Mouse (Mus musculus) G1E-ER4 (cell line): ENCODE measurements around the gene Dock11. TPM values are rescaled to one million over a fixed set of nuclear protein-coding genes. Genes with fewer than 3 reads are reported as not detected.

ENCODE experiments used
- GATA1 ChIP-seq: IDR thresholded peaks from one replicate; pipeline ENCODE4 v1.8.0; 2012; ENCODE audit warnings: low read length, inconsistent platforms
- polyA plus RNA-seq: library from polyadenylated mRNA; stranded (reverse); fragments of >175 nt; gene quantifications from 2 replicates; pipeline ENCODE4 v1.2.3, GENCODE M21; 2012

The Dock11 gene
- polyA plus RNA-seq = not detected in 2 replicates

DNA sequence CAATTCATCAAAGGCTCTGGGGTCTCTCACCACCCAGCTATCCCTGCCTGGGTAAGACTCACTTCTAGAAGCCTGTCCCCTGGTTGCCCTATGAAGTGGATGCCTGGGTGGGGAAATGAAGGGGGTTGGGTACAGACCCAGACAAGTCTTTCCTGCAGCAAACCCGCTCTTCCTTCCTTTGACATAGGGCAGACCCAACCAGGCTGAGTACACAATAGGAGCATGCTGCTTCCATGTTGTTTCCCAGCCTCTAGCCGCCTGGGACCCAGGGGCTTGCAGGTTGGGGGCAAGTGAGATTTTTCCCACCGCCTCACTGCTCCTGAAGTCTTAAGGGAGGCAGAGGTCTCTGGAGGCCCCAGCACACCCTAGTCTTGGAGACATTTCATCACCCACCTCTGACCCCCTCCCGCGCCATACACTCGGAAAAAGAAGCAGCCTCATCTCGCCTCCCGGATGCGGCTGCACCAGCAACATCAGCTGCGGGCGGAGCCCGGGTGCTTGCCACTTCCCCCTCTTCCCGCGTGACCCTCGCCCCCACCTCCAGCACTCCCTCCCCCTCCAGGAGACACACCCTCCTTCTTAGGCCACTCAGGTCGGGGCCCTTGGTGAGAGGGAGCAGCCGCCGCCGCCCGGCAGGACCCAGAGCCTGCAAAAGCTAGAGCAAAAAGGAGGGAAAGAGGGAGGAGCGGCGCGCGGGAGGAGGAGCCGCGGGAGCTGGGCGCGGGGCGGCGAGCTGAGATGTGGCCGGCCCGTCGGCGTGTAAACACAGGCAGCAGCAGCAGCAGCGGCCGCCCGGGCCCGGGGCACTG is at the start of gene Dock11:
TSS of gene Dock11 (plus strand) at position 746 of the 809 bp plus-strand sequence.
- TF ChIP-seq GATA1 = no peak

DNA sequence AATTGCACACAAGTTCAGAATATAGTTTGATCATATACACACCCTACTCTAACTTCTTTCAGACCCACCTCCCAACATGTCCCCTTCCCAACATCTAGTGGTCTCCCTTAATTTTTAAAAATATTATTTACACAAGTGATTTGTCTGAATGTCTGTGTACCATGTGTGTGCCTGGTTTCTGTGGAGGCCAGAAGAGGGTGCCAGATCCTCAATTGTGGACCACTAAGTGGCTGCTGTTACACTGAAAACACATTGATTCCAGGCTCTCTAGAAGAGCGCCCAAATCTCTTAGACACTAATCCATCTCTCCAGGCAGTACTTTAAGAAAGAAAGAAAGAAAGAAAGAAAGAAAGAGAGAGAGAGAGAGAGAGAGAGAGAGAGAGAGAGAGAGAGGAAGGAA is 8.9 kb upstream of the Dock11 start:
- TF ChIP-seq GATA1 = no peak

DNA sequence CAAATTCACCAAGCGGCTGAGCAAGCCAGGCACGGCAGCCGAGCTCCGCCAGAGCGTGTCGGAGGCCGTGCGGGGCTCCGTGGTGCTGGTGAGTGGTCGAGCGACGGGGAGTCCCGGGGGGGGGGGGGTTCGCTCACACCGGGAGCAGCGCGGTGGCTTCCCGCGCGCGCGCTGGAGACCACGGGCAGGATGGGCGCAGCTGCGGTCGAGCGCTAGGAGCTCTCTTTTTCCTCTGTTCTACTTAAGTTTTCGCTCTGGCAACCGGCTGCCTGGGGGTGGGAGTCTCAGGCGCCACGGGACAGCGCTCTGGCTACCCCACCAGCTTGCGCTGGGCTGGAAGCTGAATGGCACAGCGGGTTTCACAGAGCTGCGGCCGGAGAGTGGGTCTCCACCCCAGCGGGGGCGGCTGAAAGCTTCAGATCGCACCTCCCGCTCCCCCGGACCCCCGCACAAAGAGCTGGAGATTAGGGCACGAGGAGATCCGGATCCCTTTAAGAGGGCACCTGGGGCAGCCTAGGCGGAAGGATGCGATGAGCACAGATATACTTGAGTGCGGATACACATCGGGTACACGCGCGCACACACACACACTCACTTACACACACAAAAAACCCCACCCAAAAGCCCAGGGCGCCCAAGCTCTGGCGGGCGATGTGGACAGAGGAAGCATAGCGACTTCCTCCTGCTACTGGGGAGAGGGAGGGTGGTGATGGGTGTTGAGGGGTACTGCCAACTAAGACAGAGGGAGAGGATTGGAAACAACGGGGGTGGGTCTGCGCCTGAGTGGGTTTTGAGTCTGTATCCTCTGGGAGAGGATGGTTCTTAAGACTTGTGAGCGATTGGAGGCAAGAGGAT is 540 bp downstream of the Dock11 start:
- no peak for TF ChIP-seq GATA1

DNA sequence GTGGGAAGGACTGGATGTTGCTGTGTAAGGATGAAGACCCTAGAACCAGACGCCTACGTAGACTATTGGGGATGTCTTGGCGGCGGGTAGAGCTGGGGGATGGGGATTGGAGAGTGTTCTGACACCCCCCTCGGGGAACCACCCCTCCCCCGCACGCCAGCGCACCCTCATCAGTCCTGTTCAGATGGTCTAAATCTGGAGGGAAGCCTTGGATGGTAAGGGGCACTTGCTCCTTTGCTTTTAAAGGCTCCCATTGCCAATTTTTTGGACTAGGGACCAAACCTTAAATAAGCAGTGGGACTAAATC is 1.1 kb downstream of the Dock11 start:
- TF ChIP-seq GATA1 = no peak

DNA sequence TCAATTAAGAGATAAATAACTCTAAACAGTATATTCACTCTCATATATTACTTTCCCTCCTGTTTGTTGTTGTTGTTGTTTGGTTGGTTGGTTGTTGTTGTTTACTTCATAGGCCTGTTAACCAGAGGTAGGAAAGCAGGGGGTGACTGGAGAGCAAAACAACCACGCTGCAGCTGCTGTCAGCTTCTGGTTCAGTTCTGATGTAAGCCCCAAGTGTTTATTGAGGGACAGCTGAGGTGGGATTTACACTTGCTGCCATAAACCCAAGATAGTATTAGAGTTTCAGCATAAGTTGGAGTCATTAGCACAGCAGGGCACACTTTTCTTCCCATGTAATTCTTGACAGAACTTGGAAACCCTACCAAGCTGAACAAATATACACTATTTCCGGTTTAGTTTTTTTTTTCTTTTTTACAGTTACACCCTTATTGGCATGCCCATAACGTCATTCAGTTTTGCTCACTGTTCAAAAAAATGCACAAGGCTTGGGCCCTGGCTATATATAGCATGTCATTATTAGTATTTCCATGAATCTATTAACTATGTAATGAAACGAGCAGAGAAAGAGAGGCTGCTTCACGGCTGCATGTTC is 3.0 kb downstream of the Dock11 start:
- TF ChIP-seq GATA1 = no peak

DNA sequence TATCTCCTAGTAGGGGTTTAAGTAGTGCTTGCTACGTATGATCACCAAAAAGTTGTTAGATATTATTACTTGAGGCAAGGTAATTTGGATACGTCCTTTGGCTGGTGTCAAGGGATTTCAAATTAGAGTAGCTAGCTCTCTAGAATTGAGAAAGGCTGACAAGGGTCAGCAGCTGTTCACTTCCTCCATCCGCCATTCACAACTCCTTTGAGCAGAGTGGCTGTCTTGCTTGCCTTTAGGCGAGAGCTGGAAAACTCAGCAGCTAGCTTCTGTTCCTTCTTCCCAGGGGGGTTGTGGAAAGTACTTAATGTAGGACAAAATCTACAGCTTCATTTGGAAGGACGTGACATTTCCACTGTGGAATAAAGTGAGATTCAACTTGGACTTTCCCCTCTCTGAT is 3.7 kb downstream of the Dock11 start:
- no peak for TF ChIP-seq GATA1

DNA sequence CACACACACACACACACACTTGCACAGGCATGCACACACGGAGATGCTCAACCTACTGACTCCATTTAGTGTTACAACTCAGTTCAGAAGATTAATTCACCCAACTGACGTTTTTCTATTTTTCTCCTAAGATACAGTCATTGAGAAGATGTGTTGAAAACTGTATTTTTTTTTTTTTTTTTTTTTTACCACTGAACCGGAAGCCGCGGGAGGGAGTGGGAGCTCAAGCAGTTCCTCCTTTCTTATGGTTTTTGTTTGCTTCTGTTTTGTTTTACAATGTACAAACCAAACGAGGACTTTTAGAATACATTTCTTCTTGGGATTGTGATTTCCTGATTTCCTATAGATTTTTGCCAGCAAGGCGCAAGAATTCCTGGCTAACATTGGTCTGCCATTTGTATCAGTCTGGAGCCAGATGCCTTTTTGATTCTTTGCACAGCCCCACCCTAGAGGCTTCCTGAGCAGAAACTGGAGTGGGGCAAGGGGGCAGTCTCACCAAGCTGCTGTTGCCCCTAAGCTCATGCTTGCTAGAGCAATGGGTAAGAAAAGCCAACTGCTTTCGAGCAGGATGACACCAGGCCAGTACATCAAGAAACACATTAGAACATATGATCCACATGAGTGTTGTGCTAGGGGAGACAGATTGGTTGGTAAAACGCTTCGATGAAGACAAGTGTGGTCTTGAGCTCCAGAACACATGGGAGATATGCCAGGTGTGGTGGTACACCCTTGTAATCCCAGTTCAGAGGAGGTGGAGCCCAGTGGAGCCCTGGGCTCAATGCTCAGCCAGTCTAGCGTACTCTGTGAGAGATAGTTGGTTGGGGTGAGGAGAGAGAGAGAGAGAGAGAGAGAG is 9.2 kb downstream of the Dock11 start:
- TF ChIP-seq GATA1 = no peak

DNA sequence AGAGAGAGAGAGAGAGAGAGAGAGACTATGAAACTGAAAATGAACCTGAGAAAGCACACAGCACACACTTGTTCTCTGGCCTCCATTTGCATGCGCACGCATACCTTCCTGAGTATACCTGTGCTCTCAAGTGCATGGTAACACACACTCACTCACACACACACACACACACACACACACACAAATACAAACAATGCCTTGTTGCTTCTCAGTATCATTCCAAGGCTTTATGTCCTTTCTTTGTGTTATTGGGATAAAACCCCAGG is 9.8 kb downstream of the Dock11 start:
- no peak for TF ChIP-seq GATA1

DNA sequence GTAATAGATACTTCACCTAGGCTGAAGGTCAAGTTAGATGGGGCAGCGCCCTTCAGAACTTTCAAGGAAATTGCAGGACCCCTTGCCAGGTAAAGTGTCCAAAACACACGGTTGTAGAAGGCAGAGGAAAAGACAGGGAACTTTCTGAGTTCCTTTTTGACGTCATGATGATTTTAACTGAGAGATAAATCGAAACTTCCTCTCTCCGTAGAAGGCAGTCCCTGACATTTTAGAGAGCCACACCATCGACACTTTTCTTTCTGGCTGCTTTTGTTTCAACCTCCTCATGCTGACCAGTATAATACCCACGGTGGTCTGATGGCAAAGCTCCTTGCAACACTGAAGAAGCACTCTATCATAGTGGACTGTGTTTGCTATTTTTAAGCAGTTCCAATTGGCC is 15.7 kb downstream of the Dock11 start:
- TF ChIP-seq GATA1 = no peak

DNA sequence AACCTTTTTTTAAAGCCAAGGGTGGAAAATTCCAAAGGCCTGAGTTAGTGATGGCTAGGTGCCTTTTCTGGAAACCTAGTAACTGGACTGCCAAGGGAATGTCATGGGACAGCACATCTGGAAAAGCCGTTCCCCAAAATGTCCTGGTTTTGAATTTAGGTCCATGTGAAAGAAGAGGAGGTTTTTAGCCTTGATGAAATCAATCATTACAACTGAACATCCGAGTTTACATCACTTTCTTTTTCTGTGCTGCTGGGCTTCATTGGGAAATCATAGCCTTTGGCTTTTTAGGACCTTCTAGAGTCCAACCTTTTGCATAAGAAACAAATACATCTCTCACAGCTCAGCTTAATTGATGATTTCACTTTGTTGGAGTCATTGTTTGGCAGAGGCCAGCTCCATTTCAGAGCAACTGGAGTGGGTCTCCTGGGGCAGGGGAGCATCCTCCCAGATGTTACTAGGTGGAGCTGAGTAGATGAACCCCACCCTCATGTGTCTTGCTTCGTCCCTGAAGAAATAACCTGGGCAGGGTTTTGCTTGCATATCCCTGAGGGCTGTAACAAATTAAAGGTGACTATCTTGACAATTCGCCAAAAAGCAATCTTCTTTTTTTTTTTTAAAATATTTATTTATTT is 18.2 kb downstream of the Dock11 start:
- no peak for TF ChIP-seq GATA1

DNA sequence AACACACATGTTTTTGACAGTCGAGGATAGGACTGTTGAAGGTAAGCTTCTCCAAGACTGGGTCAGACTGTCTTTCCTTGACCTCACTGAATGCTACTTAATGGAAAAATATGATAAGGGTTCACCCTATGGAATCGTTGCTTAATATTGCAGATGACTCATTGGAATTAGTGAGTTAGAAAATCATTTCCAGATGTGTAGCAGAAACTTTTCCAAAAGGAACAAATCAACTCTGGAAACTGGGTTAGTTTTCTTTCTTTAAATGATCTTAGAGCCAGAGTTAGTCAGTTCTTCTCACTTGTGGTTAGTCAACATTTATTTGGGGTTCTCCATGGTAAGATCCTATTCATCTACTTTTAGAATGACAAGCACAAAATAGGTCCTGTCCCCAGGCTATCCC is 30.9 kb downstream of the Dock11 start:
- no peak for TF ChIP-seq GATA1

DNA sequence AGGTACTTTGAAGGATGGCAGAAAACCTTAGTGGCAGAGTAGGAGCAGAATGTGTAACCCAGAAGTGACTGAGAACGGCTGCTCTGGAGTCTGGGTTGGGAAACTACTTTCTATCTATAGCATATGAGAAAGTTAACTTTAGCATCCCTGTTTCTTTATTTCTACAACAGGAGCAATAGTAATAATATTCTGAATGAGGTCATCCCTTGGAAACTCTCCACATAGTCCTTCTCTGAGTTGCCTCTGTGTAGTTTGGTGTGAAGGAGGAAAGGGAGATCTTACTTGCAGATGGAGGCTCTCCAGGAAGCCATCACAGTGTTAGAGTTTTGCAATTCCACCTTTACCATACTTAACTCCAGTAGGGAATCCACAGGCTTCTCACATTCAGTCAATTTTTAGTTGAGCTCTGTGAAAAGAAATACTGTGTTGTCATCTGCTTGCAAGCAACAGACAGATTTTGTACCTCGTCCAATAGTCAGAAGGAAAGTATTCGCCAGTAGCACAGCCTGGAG is 31.5 kb downstream of the Dock11 start:
- TF ChIP-seq GATA1 = no peak

DNA sequence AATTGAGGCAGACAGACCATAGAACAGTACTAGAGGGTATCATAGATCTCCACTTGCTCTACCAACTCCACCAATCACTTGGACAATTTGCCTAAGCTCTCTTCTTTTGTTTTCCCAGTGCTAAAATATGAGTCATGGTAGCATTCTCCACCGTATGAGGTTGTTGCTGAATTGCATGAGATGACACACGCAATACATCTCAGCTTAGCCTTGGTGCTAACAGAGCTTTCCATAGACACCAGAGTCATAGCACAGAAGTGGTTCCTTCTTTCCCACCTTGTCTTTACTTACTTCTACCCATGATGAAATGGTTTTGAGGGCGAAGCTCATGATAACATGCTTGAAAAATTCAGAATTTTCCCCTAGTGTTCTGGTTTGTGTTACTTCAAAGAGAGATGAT is 33.3 kb downstream of the Dock11 start:
- TF ChIP-seq GATA1 = no peak

DNA sequence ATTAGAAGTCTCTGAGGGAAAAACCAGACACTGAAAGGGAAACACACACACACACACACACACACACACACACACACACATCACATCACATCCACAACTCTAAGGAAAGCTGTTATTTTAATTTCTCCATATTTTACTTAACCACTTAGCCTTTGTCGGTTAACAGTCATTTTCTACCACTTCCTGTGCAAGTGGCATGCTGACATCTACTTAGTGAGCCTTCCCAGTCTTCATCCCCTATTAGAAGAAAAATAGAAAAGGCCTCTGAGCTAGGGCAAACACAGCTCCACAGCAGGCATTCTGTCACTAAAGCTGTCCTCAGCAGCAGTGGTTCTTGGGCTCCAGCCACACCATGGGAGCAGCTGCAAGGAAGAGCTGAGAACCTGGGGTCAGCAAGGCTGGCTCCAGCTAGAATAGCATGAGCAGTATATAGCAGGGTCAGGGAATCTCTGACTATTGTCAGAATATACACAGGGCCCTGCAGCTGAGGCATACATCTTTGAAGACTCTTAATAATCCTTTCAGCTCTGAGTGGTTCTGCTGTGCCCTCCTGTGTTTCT is 36.2 kb downstream of the Dock11 start:
- TF ChIP-seq GATA1 = no peak

DNA sequence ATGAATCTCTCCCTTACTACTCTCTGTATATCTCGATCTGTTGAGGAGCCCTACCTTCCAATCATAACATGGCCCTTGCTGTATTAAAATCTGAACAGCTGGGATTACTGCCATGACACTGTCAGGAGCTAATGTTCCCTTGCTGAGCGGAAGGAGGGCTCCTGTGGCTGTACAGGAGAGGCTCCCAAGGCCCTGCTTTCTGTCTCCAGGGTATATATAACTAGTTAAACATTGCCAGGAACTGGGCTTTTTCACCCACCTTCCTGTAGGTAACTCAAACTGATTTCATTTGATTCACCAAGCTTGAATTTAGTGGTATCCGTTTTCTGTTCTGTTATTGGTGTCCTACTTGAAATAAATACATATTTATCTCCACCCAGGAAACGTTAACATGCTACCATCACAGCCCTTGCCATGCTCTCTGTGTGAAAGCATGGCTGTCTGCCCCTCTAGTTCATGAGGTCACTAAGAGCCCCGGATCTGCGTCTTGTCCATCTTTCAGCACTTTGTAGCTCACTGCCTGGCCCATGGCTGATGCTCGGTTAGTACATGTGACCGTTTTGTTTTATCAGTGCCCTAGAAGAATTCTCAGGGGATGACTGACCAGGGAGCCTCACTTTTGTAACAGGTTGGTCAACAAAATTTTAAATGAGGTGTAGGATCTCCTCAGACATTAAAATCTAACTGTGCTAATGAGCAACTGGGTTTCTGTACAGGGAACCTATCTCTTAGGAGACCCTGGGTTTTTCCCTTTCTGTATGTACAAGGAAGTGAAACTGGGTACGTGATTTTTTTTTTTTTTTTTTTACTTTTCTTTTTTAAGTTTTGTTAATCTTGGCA is 41.7 kb downstream of the Dock11 start:
- no peak for TF ChIP-seq GATA1
